Mouse (Mus musculus) forebrain, embryonic 13.5 days (tissue): ENCODE measurements at regions not wholly inside any gene's neighbourhood (a gene's known extent, or its start where the extent isn't known, plus 50 kb on each side); places are given as distances from the start of the nearest gene placed in this dataset.

Experiments
- ATAC-seq: fragments of 200-750 bp; cut with Nextera tagmentation; 2 replicates; pipeline ENCODE4 v1.8.0; 2017
- H3K27ac ChIP-seq: fragments of 300-500 bp; sonication (generic); 2 replicates; pipeline ENCODE4 v1.5.1; 2015; ENCODE audit warnings: inconsistent platforms, mild to moderate bottlenecking, moderate library complexity
- H3K27me3 ChIP-seq: fragments of 300-500 bp; sonication (generic); 2 replicates; pipeline ENCODE4 v1.6.1; 2015; ENCODE audit warnings: mild to moderate bottlenecking, inconsistent platforms
- H3K36me3 ChIP-seq: fragments of 300-500 bp; sonication (generic); 2 replicates; pipeline ENCODE4 v1.6.1; 2015; ENCODE audit warnings: mild to moderate bottlenecking, inconsistent platforms; ENCODE audit not compliant: poor library complexity, severe bottlenecking
- H3K4me1 ChIP-seq: fragments of 300-500 bp; sonication (generic); 2 replicates; pipeline ENCODE4 v1.6.1; 2015; ENCODE audit warnings: inconsistent platforms
- H3K4me2 ChIP-seq: fragments of 300-500 bp; sonication (generic); 2 replicates; pipeline ENCODE4 v1.6.1; 2015; ENCODE audit warnings: inconsistent platforms, mild to moderate bottlenecking, moderate library complexity
- H3K4me3 ChIP-seq: fragments of 300-500 bp; sonication (generic); 2 replicates; pipeline ENCODE4 v1.5.1; 2015; ENCODE audit warnings: mild to moderate bottlenecking, inconsistent platforms
- H3K9ac ChIP-seq: fragments of 300-500 bp; sonication (generic); 2 replicates; pipeline ENCODE4 v1.6.1; 2015; ENCODE audit warnings: mild to moderate bottlenecking, inconsistent platforms
- H3K9me3 ChIP-seq: fragments of 300-500 bp; sonication (generic); replicated peaks from 2 replicates; pipeline ENCODE4 v1.6.1; 2016; ENCODE audit warnings: inconsistent platforms
- WGBS: fragments of 180-500 bp; shearing (Covaris S2); methylation state at CpG from one replicate; pipeline ENCODE4 v1.1.7; 2015; 5-methylcytosine and 5-hydroxymethylcytosine counted together

- H3K36me3 ChIP-seq, result peaks cover 33% of the 10 kb centered on the region
Observed at GRCm38 (mm10) chr13:83732283-83733121, 228.7 kb downstream of the Mef2c start.

GRCm38 (mm10) chr13:83733231-83733990 is 229.6 kb downstream of the Mef2c start:
- Histone ChIP-seq H3K4me3 (peak overlapping the region; percentile 90), H3K27me3 (no peaks in the 10 kb centered on the region), H3K9ac (peak overlapping the region; percentile 100), H3K27ac (peak overlapping the region; percentile 100), H3K4me2 (peak overlapping the region; percentile 87), H3K9me3 (no peaks in the 10 kb centered on the region), H3K36me3 (peaks cover 40% of the 10 kb centered on the region), H3K4me1 (no peaks in the 10 kb centered on the region)
- under 1% methylated on average over 23 of the region's 24 CpGs for WGBS
- no peak for ATAC-seq

More at GRCm38 (mm10) chr13:83732283-83733121, 228.7 kb downstream of the Mef2c start:
- H3K4me2 ChIP-seq, result peak overlapping the region; percentile 87
- H3K9me3 ChIP-seq, result no peaks in the 10 kb centered on the region
- peak overlapping the region; percentile 100 for H3K27ac ChIP-seq
- no peaks in the 10 kb centered on the region for H3K4me1 ChIP-seq
- H3K9ac ChIP-seq, result peak overlapping the region; percentile 100
- ATAC-seq, result peak; percentile 46
- H3K4me3 ChIP-seq, result peak overlapping the region; percentile 90
- WGBS, result under 1% methylated on average over 30 of the region's 31 CpGs
- H3K27me3 ChIP-seq, result no peaks in the 10 kb centered on the region

DNA sequence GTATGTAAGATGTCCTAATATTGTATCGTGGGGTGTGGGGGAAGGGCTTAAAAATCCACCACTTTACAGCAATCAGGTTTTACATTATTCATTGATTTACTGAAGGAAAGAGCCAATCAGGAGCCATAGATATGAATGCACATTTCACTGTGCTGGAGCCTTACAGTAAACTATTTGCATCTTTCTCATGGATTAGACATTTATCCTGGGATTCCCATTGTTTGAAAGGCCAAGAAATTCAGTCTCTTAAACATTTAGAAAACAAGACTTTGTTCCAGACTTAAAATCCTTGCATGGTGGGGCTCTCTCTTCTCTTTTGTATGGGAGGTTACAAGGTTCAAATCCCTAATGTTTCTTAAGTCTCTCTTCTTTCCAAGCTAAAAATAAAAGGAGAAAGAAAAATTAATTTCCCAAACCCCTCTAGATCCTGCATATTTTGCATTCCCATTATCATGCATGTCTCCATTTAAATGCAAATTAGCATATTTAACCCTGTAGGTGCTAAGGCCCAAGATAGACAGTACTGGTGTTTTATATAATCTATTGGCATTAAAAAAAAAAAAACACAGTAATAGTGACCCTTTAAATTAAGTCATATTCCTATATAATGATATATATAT is 230.3 kb downstream of the Mef2c start:
- peak overlapping the region; percentile 100 for H3K27ac ChIP-seq
- H3K27me3 ChIP-seq, result no peaks in the 10 kb centered on the region
- peak overlapping the region; percentile 100 for H3K9ac ChIP-seq
- H3K4me2 ChIP-seq, result peak overlapping the region; percentile 87
- H3K9me3 ChIP-seq, result no peaks in the 10 kb centered on the region
- 0% methylated on average over 1 of the region's 1 CpGs for WGBS
- no peak for ATAC-seq
- H3K36me3 ChIP-seq, result peaks cover 47% of the 10 kb centered on the region
- H3K4me1 ChIP-seq, result no peaks in the 10 kb centered on the region
- peak overlapping the region; percentile 90 for H3K4me3 ChIP-seq

GRCm38 (mm10) chr13:83734656-83735055 is 230.8 kb downstream of the Mef2c start:
- Histone ChIP-seq H3K27ac (peak overlapping the region; percentile 95), H3K36me3 (peaks cover 53% of the 10 kb centered on the region), H3K4me2 (peak overlapping the region; percentile 29; the same call in 1 of the 2 replicates), H3K9ac (peak overlapping the region; percentile 99), H3K4me3 (peak overlapping the region; percentile 72), H3K4me1 (no peaks in the 10 kb centered on the region), H3K9me3 (no peaks in the 10 kb centered on the region), H3K27me3 (no peaks in the 10 kb centered on the region)
- no peak for ATAC-seq
- 3% methylated on average over 1 of the region's 1 CpGs for WGBS

GRCm38 (mm10) chr13:83735101-83735500 is 231.3 kb downstream of the Mef2c start:
- Histone ChIP-seq H3K9me3 (no peaks in the 10 kb centered on the region), H3K36me3 (peaks cover 57% of the 10 kb centered on the region), H3K4me2 (peak overlapping the region; percentile 67), H3K4me1 (no peaks in the 10 kb centered on the region), H3K27me3 (no peaks in the 10 kb centered on the region), H3K4me3 (peak overlapping the region; percentile 72), H3K9ac (peak overlapping the region; percentile 99), H3K27ac (peak overlapping the region; percentile 95)
- no peak for ATAC-seq
- WGBS, result 4% methylated on average over 1 of the region's 1 CpGs

DNA sequence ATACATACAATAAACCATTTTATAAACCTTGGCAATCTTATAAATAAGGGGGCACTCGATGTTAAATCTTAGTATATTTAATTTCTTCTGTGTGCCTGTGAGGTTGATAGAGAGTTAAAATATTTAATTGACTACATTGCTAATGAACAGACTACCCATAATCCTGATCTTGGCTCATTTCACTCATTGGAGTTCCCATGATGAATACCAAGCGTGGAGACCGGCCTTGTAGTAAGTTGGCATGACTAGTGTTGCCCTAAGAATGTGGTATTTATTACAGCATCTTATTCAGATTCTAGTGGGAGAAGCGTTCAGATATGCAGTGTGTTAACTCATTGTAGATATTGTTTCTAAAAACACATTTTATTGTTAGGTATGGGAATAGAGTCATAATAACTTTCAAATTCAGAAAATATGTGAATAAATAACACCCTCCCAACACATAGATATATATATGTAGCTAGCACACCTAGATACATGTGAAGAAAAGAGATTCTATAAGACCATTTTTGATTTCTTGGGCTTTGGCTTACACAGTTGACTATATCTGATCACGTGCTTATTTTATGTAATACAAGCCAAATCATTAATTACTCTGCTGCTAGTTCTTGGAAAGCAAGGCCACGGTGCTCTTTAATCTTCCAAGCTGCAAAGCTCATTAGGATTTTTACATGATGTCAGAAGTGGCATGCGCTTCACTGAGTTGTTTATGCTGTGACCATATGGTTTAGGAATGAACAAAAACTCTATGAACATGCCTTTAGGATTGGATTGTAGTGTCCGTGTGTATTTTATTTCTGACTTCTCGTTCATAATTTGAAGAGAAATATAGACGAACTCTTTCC is 232.0 kb downstream of the Mef2c start:
- Histone ChIP-seq H3K4me2 (peak overlapping the region; percentile 67), H3K27ac (peak overlapping the region; percentile 95), H3K4me3 (peak overlapping the region; percentile 72), H3K4me1 (no peaks in the 10 kb centered on the region), H3K9ac (peak overlapping the region; percentile 99), H3K9me3 (no peaks in the 10 kb centered on the region), H3K27me3 (no peaks in the 10 kb centered on the region), H3K36me3 (peaks cover 58% of the 10 kb centered on the region)
- ATAC-seq, result no peak
- 7% methylated on average over 10 of the region's 10 CpGs for WGBS

- peaks cover 6% of the 10 kb centered on the region; the same call in 1 of the 2 replicates for H3K4me1 ChIP-seq
- H3K4me2 ChIP-seq, result peak overlapping the region; percentile 85
- H3K36me3 ChIP-seq, result peaks cover 64% of the 10 kb centered on the region
- H3K27me3 ChIP-seq, result no peaks in the 10 kb centered on the region
- no peak for ATAC-seq
- peak overlapping the region; percentile 72 for H3K4me3 ChIP-seq
- H3K9ac ChIP-seq, result peak overlapping the region; percentile 99
- peak overlapping the region; percentile 99 for H3K27ac ChIP-seq
- under 1% methylated on average over 9 of the region's 9 CpGs for WGBS
- no peaks in the 10 kb centered on the region for H3K9me3 ChIP-seq
Observed at GRCm38 (mm10) chr13:83737031-83737825, 233.4 kb downstream of the Mef2c start.

- H3K27me3 ChIP-seq, result no peaks in the 10 kb centered on the region
- H3K4me1 ChIP-seq, result peaks cover 11% of the 10 kb centered on the region; the same call in 1 of the 2 replicates
- peak overlapping the region; percentile 99 for H3K9ac ChIP-seq
- peaks cover 59% of the 10 kb centered on the region for H3K36me3 ChIP-seq
- H3K4me2 ChIP-seq, result peak overlapping the region; percentile 85
- ATAC-seq, result no peak
- H3K9me3 ChIP-seq, result no peaks in the 10 kb centered on the region
- peak overlapping the region; percentile 72 for H3K4me3 ChIP-seq
- H3K27ac ChIP-seq, result peak overlapping the region; percentile 99
- under 1% methylated on average over 27 of the region's 27 CpGs for WGBS
Observed at GRCm38 (mm10) chr13:83737826-83738527, 234.1 kb downstream of the Mef2c start.

DNA sequence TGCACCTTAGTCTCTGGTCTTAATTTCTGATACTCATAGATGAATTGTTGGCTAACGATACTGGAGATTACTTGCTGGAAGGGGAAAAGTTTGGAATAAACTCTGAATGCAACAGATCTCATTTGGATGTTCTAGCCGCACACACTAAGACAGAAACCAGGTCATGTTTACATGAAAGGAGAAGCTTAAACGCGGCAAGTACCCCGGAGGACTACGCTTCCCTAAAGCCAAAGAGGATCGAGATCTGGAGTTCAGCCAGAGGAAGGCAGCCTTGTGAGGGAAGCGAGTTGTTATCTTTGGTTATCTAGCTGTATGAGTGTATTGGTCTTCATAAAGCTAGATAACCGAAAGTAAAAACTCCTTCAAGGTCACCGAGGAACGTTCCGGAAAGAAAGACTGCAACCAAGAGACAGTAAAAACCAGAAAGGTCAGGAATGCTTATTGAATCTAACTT is 234.7 kb downstream of the Mef2c start:
- no peaks in the 10 kb centered on the region for H3K9me3 ChIP-seq
- H3K27ac ChIP-seq, result peak overlapping the region; percentile 99
- peak overlapping the region; percentile 72 for H3K4me3 ChIP-seq
- H3K4me1 ChIP-seq, result peaks cover 11% of the 10 kb centered on the region; the same call in 1 of the 2 replicates
- WGBS, result 2% methylated on average over 12 of the region's 12 CpGs
- no peaks in the 10 kb centered on the region for H3K27me3 ChIP-seq
- peak overlapping the region; percentile 99 for H3K9ac ChIP-seq
- H3K4me2 ChIP-seq, result peak overlapping the region; percentile 85
- ATAC-seq, result no peak
- H3K36me3 ChIP-seq, result peaks cover 55% of the 10 kb centered on the region

GRCm38 (mm10) chr13:83739131-83739530 is 235.3 kb downstream of the Mef2c start:
- H3K9ac ChIP-seq, result peak overlapping the region; percentile 99
- peaks cover 49% of the 10 kb centered on the region for H3K36me3 ChIP-seq
- ATAC-seq, result no peak
- no peaks in the 10 kb centered on the region for H3K9me3 ChIP-seq
- peak overlapping the region; percentile 72 for H3K4me3 ChIP-seq
- peak overlapping the region; percentile 85 for H3K4me2 ChIP-seq
- WGBS, result 3% methylated on average over 3 of the region's 3 CpGs
- H3K27me3 ChIP-seq, result no peaks in the 10 kb centered on the region
- peaks cover 11% of the 10 kb centered on the region; the same call in 1 of the 2 replicates for H3K4me1 ChIP-seq
- peak overlapping the region; percentile 99 for H3K27ac ChIP-seq
